Mouse (Mus musculus): ENCODE data around the gene Rpn1. TPM values are rescaled to one million over a fixed set of nuclear protein-coding genes. Genes with fewer than 3 reads are reported as not detected.

Gene Rpn1
- 100 to 1,000 TPM; 179 to 193 TPM for total RNA-seq (2021)

GRCm38 (mm10) chr6:88084278-88085151 is at the start of gene Rpn1:
Rpn1 (plus strand) TSS chr6:88084482.
- intact Hi-C loops (cut with DNase I) = loop anchor here (10.0 kb wide), 1 partner anchor 250 kb away; the partner anchor contains the start of genes Gm45140 and Isy1
- peak; percentile 96 to 98 for DNase-seq (ENCODE audit: extremely low spot score in 1 of 2, low spot score in 2 of 2)

DNA sequence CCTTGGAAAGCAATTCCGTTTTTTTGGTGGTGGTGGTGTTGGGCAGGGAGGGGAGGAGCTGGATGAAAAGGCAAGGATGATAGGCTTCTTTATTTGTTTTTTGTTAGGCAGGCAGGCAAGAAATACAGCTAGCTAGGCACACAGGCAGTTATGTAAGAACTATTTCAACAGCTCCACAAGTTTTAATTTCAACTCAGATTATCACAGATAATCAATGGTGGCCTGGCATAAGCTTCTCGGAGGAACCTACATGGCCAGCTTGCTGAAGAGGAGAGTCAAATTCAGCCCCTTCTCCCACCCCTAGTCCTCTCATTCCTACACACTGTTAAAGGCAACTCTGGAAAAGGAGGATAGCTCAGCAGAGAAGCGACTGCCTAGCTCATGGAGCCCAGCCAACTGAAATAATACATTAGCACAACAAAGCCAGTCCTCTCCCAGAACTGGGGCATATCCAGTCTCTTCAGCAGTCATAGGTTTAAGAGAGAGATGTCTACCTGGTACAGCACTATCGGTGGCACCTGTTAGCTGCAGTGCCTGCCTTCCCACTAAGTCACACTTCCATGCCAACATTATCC is 46.7 kb upstream of the Rpn1 start:
- intact Hi-C loops (cut with DNase I) = no loop called here
- DNase-seq (ENCODE audit: extremely low spot score in 1 of 2, low spot score in 2 of 2) = no peak

DNA sequence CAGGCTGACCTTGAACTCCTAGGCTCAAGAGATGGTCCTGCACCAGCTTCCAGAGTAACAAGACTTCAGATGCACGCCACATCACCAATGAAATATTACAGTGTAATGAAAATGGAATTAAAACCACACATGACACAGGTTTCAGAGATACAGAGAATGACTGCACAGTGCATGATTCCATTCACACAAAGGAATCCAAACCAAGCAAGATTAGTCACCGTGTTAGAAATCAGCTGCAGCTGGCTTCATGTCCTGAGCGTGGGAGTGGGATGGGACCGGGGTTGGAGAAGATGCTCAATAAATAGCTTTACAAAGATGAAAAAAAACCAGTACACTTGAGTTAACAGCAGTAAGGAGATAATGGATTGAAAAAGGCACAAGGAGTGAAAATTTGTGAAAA is 44.9 kb upstream of the Rpn1 start:
- intact Hi-C loops (cut with DNase I) = no loop called here
- no peak for DNase-seq (ENCODE audit: extremely low spot score in 1 of 2, low spot score in 2 of 2)

DNA sequence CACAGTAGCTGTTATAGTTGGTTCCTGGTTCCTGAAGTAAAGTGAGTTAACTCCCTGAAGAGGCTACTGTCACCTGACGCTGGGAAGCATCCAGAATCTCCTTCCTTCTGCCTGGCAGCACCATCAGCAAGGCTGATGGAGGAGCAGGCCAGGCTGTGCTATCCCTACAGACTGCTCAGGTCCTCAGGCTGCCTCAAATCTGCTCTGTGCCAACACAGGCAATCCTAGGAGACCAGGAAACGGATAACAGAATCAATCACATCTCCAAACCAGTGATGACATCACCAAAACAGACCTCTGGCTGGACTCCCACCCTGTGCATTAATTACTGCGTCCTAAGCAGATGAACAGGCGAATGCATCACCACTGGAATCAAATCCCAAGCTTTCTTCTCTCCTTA is 43.1 kb upstream of the Rpn1 start:
- DNase-seq (ENCODE audit: extremely low spot score in 1 of 2, low spot score in 2 of 2) = no peak
- intact Hi-C loops (cut with DNase I) = no loop called here

- no peak for DNase-seq (ENCODE audit: extremely low spot score in 1 of 2, low spot score in 2 of 2)
Measured at GRCm38 (mm10) chr6:88042336-88042735, 41.9 kb upstream of the Rpn1 start.

GRCm38 (mm10) chr6:88044234-88044576 is 40.1 kb upstream of the Rpn1 start:
- intact Hi-C loops (cut with DNase I) = no loop called here
- DNase-seq (ENCODE audit: extremely low spot score in 1 of 2, low spot score in 2 of 2) = no peak

More at GRCm38 (mm10) chr6:88042336-88042735, 41.9 kb upstream of the Rpn1 start:
- intact Hi-C loops (cut with DNase I) = no loop called here

GRCm38 (mm10) chr6:88044577-88045405 is 39.5 kb upstream of the Rpn1 start, which contains the start of gene Rab7:
Rab7 (minus strand) TSS chr6:88045270.
- intact Hi-C loops (cut with DNase I) = no loop called here
- peak; percentile 96 to 98 for DNase-seq (ENCODE audit: extremely low spot score in 1 of 2, low spot score in 2 of 2)

GRCm38 (mm10) chr6:88045406-88045766 is 38.9 kb upstream of the Rpn1 start:
- intact Hi-C loops (cut with DNase I) = no loop called here
- no peak for DNase-seq (ENCODE audit: extremely low spot score in 1 of 2, low spot score in 2 of 2)

GRCm38 (mm10) chr6:88047853-88048252 is 36.4 kb upstream of the Rpn1 start:
- intact Hi-C loops (cut with DNase I) = no loop called here
- DNase-seq (ENCODE audit: extremely low spot score in 1 of 2, low spot score in 2 of 2) = no peak

DNA sequence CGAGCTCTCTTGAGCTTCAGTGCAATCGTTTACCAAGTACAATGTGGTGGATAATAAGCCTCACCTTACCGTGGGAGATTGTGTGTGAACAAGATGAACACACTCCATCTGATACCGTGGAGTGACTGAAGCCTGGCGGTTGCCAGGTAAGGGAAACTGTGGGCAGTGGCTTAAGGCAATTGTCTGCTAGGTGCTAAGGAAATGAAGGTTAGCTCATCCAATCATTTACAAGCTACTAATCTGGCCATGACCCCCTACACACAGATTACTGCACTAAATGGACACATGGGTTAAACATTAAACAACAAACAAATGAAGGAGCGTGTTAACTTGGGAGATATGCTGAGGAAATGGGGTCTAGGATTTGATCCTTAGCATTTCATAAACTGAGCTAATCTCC is 35.3 kb upstream of the Rpn1 start:
- DNase-seq (ENCODE audit: extremely low spot score in 1 of 2, low spot score in 2 of 2) = no peak
- intact Hi-C loops (cut with DNase I) = no loop called here

- intact Hi-C loops (cut with DNase I) = no loop called here
Measured at GRCm38 (mm10) chr6:88051206-88051605, 33.1 kb upstream of the Rpn1 start.

DNA sequence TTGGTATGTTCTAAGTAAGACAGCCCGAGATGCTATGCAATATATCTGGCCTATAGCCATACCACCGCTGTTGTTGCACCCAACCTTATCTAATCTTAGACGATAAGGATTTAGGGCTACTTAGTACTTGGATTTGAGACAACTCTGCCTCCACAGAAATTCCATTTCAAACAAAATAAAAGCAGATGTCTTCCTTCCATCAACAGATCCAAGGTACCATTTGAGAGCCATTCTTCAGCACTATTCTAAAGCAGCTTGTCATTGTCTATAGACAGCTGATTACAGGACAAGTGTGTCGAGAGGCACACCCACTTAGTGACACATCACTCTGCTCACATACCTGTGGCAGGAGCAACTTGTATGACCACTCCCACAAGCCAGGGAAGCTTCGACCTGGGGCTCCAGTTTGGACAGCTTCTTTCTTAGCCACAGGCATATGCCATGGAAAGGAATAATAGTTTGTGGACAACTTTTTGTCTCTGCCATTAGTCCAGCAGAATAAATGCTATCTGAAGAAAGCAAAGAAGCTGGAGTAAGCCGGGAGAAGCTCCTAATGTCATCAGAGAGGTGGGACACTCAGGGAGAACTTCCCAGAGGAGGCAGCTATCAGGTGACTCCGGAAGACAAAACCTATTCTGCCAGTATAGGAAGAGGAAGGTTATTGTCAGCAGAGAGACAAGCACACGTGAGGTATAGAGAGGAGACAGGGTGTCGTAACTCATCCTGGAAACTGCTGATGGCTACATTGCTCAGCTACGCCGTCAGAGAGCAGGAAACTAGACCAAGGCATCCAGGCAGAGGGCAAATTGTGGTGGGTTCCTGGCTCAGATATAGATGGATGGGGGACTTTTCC is 30.8 kb upstream of the Rpn1 start:
- no peak for DNase-seq (ENCODE audit: extremely low spot score in 1 of 2, low spot score in 2 of 2)
- intact Hi-C loops (cut with DNase I) = no loop called here

More at GRCm38 (mm10) chr6:88051206-88051605, 33.1 kb upstream of the Rpn1 start:
- no peak for DNase-seq (ENCODE audit: extremely low spot score in 1 of 2, low spot score in 2 of 2)

DNA sequence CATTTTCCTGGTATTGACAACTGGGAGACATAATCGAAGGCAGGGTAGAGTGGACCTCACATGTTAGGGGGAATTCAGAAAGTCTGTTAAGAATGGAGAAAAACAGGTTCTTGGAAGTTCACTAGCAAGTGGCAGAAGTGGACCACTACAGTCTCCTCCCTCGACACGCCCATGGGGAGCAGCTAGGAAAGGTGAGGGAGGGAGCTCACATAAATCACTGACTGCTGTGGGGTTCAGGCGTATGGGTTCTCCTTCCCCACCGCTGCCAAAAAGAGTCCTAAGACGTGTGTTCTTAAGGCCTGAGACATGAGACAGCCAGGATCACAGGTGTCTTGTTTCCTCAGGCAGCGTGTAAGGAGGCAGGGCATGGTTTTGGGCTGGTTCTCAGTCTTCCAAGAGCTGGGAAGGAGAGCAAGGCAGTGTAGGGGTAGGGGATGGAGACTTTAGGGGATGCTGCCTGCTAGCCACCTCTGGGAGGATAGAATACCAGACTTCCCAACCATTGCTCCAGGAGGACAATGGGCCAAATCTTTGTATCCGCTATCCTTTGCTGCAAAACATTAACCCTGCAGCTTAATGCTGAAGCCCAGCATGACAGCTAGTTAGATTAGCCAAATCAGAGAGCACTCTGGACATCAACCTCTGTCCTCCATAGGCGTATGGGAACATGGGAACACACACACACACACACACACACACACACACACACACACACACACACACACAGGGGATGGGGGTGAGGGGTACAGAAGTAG is 30.0 kb upstream of the Rpn1 start:
- intact Hi-C loops (cut with DNase I) = no loop called here
- no peak for DNase-seq (ENCODE audit: extremely low spot score in 1 of 2, low spot score in 2 of 2)

DNA sequence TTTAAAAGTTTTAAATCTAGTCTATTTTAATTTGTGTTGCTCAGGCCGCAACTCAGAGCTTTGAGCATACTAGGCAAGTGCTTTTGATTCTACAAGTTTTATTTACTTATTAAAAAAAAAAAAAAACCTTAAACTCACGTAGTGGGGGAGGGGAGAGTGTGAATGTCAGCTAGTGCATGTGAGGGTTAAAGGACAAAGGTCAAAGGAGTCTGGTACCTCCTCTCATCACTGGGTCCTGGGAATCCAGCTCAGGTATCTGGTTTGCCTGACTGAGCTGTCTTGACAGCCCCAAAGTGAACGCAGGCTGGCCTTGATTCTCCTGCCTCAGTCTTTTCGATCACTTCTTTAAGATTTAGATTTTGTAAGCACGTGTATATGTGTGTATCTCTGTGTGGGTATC is 28.6 kb upstream of the Rpn1 start:
- intact Hi-C loops (cut with DNase I) = no loop called here
- DNase-seq (ENCODE audit: extremely low spot score in 1 of 2, low spot score in 2 of 2) = no peak

DNA sequence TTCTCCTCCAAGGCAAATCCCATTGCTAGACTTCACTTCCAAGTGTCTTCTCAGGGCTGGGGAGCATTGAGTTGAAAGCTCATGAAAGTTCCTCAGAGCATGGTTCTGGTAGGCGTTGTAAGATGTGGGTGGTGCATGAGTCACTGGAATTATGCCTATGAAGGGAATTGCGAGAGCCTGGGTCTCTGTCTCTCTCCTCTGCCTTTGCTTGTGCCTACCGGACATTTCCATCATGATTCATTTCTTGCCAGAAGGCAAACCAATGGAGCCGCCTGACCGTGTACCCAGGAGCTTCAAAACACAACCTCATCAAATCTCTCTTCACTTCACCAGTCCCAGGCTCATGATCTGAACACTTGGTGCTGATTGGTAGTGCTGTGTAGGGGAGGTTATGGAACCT is 27.4 kb upstream of the Rpn1 start:
- no peak for DNase-seq (ENCODE audit: extremely low spot score in 1 of 2, low spot score in 2 of 2)
- intact Hi-C loops (cut with DNase I) = no loop called here

GRCm38 (mm10) chr6:88059903-88060302 is 24.4 kb upstream of the Rpn1 start:
- intact Hi-C loops (cut with DNase I) = no loop called here
- no peak for DNase-seq (ENCODE audit: extremely low spot score in 1 of 2, low spot score in 2 of 2)

- no peak for DNase-seq (ENCODE audit: extremely low spot score in 1 of 2, low spot score in 2 of 2)
- intact Hi-C loops (cut with DNase I) = no loop called here
Measured at GRCm38 (mm10) chr6:88060602-88061001, 23.7 kb upstream of the Rpn1 start.

DNA sequence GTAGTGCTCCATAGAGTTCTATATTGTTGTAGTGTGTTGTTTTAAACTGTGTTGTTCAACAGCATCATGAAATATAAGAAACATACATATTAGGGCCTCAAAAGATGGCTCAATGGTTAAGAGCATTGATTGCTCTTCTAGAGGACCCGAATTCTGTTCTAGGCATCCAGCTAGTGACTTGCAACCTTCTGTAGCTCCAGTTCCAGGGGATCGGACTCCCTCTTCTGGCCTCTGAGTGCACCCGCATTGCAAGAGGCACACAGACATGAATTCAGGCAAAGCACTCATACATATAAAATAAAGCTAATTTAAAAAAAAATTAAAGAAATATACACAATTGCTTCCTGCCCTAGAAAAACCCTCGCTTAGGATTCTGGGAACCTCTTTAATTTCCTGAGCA is 22.9 kb upstream of the Rpn1 start:
- DNase-seq (ENCODE audit: extremely low spot score in 1 of 2, low spot score in 2 of 2) = no peak
- intact Hi-C loops (cut with DNase I) = no loop called here
